Comparison of ENCODE assay signal across 8 mouse cellular contexts in the genomic region with DNA sequence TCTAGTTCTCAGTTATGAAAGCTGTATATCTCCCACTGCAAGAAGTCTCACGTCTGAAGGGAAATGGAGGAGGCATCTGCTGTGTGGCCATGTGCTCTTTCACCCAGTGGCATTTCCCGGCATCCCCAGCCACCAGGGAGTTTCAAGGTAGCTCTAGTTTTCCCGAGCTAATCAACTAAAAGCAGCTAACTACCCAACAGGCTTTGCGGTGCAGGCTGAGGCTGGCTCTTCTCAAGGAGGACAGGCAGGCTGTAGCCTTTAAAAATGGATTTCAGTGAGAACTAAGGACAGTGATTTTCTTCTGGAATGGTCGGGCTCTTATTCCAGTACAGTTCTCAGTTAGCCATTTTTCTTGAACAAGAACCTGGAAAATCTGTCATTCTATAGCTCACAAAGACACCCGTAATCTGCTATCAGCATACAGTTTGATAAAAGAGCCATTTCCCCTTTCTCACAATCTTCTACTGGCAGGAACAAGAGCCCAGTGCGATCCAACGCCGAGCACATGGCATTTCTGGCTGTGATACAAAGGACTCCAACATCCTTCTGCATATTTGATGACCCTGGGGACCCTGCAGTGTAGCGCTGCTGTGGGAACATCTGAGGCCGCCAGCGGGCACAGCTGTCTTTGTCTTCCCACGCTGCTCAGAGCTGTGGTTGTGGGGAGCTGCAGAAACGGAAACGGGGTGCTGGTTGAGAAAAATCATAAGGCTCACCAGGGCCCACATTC.
DNase-seq lines count a peak whose midpoint lies in the region; ATAC-seq lines count a peak whose summit lies in the region.

No protein-coding gene starts in this region.

- peak; percentile 90 for ATAC-seq in granulocyte monocyte progenitor cell, adult 5-6 weeks (replicated peaks; ENCODE audit: poor library complexity, severe bottlenecking)
- peak; percentile 78 for ATAC-seq in inflammation-experienced regulatory T-cells, adult 6 months
- peak; percentile 94 for ATAC-seq in midbrain, embryonic 12.5 days (ENCODE audit: low FRiP score, low read depth)
- no peak; the same call in 1 of the 2 replicates for ATAC-seq in cerebellum, adult (ENCODE audit: insufficient number of reproducible peaks, low FRiP score, low TSS enrichment)

- H3K4me2 ChIP-seq in midbrain, embryonic 12.5 days (replicated peaks) = peak overlapping the region; percentile 25

- H3K9ac ChIP-seq in midbrain, embryonic 12.5 days (replicated peaks) = peak overlapping the region; percentile 39

- 25% methylated on average over 15 of the region's 15 CpGs for WGBS in midbrain, embryonic 12.5 days

- intact Hi-C loops in left cerebral cortex, postnatal 36 days (cut with DNase I) = no loop called here

- peak overlapping the region; percentile 80 for H3K27ac ChIP-seq in midbrain, embryonic 12.5 days (replicated peaks)

- no peak overlapping the region for H3K4me3 ChIP-seq in midbrain, embryonic 12.5 days

- peak; percentile 44 to 56 for DNase-seq in CD8-positive naive resting alpha-beta T cell, adult 2 months (ENCODE audit: low read depth in 2 of 2, low spot score in 2 of 2)
- peak; percentile 68 for DNase-seq in embryo, embryonic 10.5 days (ENCODE audit: low spot score)
- peak; percentile 17 for DNase-seq in left cerebral cortex, postnatal 36 days (ENCODE audit: low spot score in 2 of 2)
- peak; percentile 62 for DNase-seq in splenic B cell, adult 2 months (ENCODE audit: low read depth, low spot score)

- no peaks in the 10 kb centered on the region for H3K27me3 ChIP-seq in midbrain, embryonic 12.5 days
- no peaks in the 10 kb centered on the region for H3K27me3 ChIP-seq in splenic B cell, adult 2 months (ENCODE audit: control insufficient read depth, insufficient read depth, low read length, poor library complexity, severe bottlenecking)

- H3K9me3 ChIP-seq in midbrain, embryonic 12.5 days = no peaks in the 10 kb centered on the region

- no peaks in the 10 kb centered on the region for H3K36me3 ChIP-seq in midbrain, embryonic 12.5 days
- H3K36me3 ChIP-seq in splenic B cell, adult 2 months (ENCODE audit: control insufficient read depth, insufficient read depth, low read length, poor library complexity, severe bottlenecking) = no peaks in the 10 kb centered on the region

- H3K4me1 ChIP-seq in midbrain, embryonic 12.5 days = peaks cover 11% of the 10 kb centered on the region

Comparison
In these comparisons a context has a peak if more than half of its experiments do, and no peak if none do; other contexts are left out.
1. DNase-seq: peak in every context shown above with its lines; median percentile 68 in embryo, embryonic 10.5 days; 62 in splenic B cell, adult 2 months; 50 in CD8-positive naive resting alpha-beta T cell, adult 2 months; 17 in left cerebral cortex, postnatal 36 days.